Mouse (Mus musculus): ENCODE results near the gene Psmb1.
A peak's percentile ranks its signal among the peaks of the same experiment; 100 is the strongest.

DNA sequence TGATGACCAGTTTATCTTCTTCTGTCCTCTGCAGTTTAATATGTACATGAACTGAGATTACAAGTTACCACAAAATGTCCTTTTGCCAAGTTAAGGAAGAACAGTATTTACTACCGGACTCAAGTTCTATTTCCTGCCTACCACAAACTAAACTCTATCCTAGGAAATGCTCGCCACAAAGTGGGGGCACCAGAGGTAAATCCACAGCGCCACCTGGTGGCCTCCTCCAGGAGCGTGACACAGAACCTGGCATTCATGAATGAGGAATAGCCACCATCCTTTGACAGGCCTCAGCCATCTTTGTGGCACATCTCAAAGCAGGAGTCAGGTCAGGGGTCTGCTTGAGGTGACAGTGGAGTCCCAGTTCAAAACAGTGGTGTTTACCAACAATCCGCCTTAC, 31.9 kb downstream of the Psmb1 start:
- TF ChIP-seq CTCF (IDR thresholded peaks at IDR 0.05; ENCODE audit: control insufficient read depth, insufficient read depth, insufficient replicate concordance, low read depth, low read length): peak; percentile 89
- TF ChIP-seq POLR2A (IDR thresholded peaks at IDR 0.05; ENCODE audit: control insufficient read depth, low read depth, low read length): no peak
